Mouse (Mus musculus): ENCODE data around the gene Zfp865. TPM values are rescaled to one million over a fixed set of nuclear protein-coding genes. Genes with fewer than 3 reads are reported as not detected.
A peak's percentile ranks its signal among the peaks of the same experiment; 100 is the strongest.
"Not testable (repeated sequence)": the region's sequence is repeated elsewhere in the genome, so short reads cannot be mapped to it uniquely, and the experiment has no call there.

Gene Zfp865
- polyA plus RNA-seq, 1 experiment, result 18.3 TPM

- Histone ChIP-seq H3K4me1 (ENCODE audit: control insufficient read depth, insufficient read depth, low read length) (peaks cover 5% of the 10 kb centered on the region), H3K27ac (ENCODE audit: control insufficient read depth, insufficient read depth, low read depth, low read length) (no peak overlapping the region), H3K27me3 (ENCODE audit: control insufficient read depth, insufficient read depth, low read length) (no peaks in the 10 kb centered on the region), H3K36me3 (ENCODE audit: control insufficient read depth, insufficient read depth, low read length) (no peaks in the 10 kb centered on the region), H3K4me3 (ENCODE audit: control insufficient read depth, low read depth, low read length) (no peak overlapping the region)
- no peak for TF ChIP-seq POLR2A (IDR thresholded peaks at IDR 0.05; ENCODE audit: control insufficient read depth, low read depth, low read length)
- TF ChIP-seq CTCF (IDR thresholded peaks at IDR 0.05; ENCODE audit: control insufficient read depth, insufficient read depth, insufficient replicate concordance, low read depth, low read length), result no peak
These were observed 56.8 kb downstream of the Zfp865 start for GRCm38 (mm10) chr7:5076931-5077330.

GRCm38 (mm10) chr7:5079365-5080009, 59.3 kb downstream of the Zfp865 start:
- not testable (repeated sequence) for H3K27me3 ChIP-seq (ENCODE audit: control insufficient read depth, insufficient read depth, low read length); H3K36me3 ChIP-seq (ENCODE audit: control insufficient read depth, insufficient read depth, low read length); H3K4me1 ChIP-seq (ENCODE audit: control insufficient read depth, insufficient read depth, low read length)
- H3K27ac ChIP-seq (ENCODE audit: control insufficient read depth, insufficient read depth, low read depth, low read length), result peak overlapping the region; percentile 72
- H3K4me3 ChIP-seq (ENCODE audit: control insufficient read depth, low read depth, low read length), result peak overlapping the region; percentile 81

- Histone ChIP-seq H3K36me3 (ENCODE audit: control insufficient read depth, insufficient read depth, low read length) (no peaks in the 10 kb centered on the region), H3K27ac (ENCODE audit: control insufficient read depth, insufficient read depth, low read depth, low read length) (peak within 1 kb of the TSS; percentile 72), H3K4me3 (ENCODE audit: control insufficient read depth, low read depth, low read length) (peak within 1 kb of the TSS; percentile 81), H3K27me3 (ENCODE audit: control insufficient read depth, insufficient read depth, low read length) (no peaks in the 10 kb centered on the region), H3K4me1 (ENCODE audit: control insufficient read depth, insufficient read depth, low read length) (peaks cover 6% of the 10 kb centered on the region)
- peak; percentile 74 for TF ChIP-seq POLR2A (IDR thresholded peaks at IDR 0.05; ENCODE audit: control insufficient read depth, low read depth, low read length)
- TF ChIP-seq CTCF (IDR thresholded peaks at IDR 0.05; ENCODE audit: control insufficient read depth, insufficient read depth, insufficient replicate concordance, low read depth, low read length), result no peak
These were observed 60.0 kb downstream of the Zfp865 start, which contains the start of gene Epn1 for GRCm38 (mm10) chr7:5080010-5080751. Gene Epn1, plus strand, starts transcription at chr7:5080235.

GRCm38 (mm10) chr7:5080815-5081214, 60.6 kb downstream of the Zfp865 start:
- peaks cover 6% of the 10 kb centered on the region for H3K4me1 ChIP-seq (ENCODE audit: control insufficient read depth, insufficient read depth, low read length)
- no peak for TF ChIP-seq CTCF (IDR thresholded peaks at IDR 0.05; ENCODE audit: control insufficient read depth, insufficient read depth, insufficient replicate concordance, low read depth, low read length)
- TF ChIP-seq POLR2A (IDR thresholded peaks at IDR 0.05; ENCODE audit: control insufficient read depth, low read depth, low read length), result no peak
- peak overlapping the region; percentile 81 for H3K4me3 ChIP-seq (ENCODE audit: control insufficient read depth, low read depth, low read length)
- H3K27me3 ChIP-seq (ENCODE audit: control insufficient read depth, insufficient read depth, low read length), result no peaks in the 10 kb centered on the region
- H3K36me3 ChIP-seq (ENCODE audit: control insufficient read depth, insufficient read depth, low read length), result no peaks in the 10 kb centered on the region
- H3K27ac ChIP-seq (ENCODE audit: control insufficient read depth, insufficient read depth, low read depth, low read length), result peak overlapping the region; percentile 72

- Histone ChIP-seq H3K27me3 (ENCODE audit: control insufficient read depth, insufficient read depth, low read length) (no peaks in the 10 kb centered on the region), H3K4me3 (ENCODE audit: control insufficient read depth, low read depth, low read length) (no peak overlapping the region), H3K4me1 (ENCODE audit: control insufficient read depth, insufficient read depth, low read length) (peaks cover 6% of the 10 kb centered on the region), H3K27ac (ENCODE audit: control insufficient read depth, insufficient read depth, low read depth, low read length) (no peak overlapping the region), H3K36me3 (ENCODE audit: control insufficient read depth, insufficient read depth, low read length) (no peaks in the 10 kb centered on the region)
- TF ChIP-seq POLR2A (IDR thresholded peaks at IDR 0.05; ENCODE audit: control insufficient read depth, low read depth, low read length), result no peak
- no peak for TF ChIP-seq CTCF (IDR thresholded peaks at IDR 0.05; ENCODE audit: control insufficient read depth, insufficient read depth, insufficient replicate concordance, low read depth, low read length)
These were observed 61.1 kb downstream of the Zfp865 start for GRCm38 (mm10) chr7:5081241-5081640.

- H3K4me3 ChIP-seq (ENCODE audit: control insufficient read depth, low read depth, low read length), result no peak overlapping the region
- no peak for TF ChIP-seq POLR2A (IDR thresholded peaks at IDR 0.05; ENCODE audit: control insufficient read depth, low read depth, low read length)
- no peak for TF ChIP-seq CTCF (IDR thresholded peaks at IDR 0.05; ENCODE audit: control insufficient read depth, insufficient read depth, insufficient replicate concordance, low read depth, low read length)
- H3K4me1 ChIP-seq (ENCODE audit: control insufficient read depth, insufficient read depth, low read length), result peaks cover 6% of the 10 kb centered on the region
- no peaks in the 10 kb centered on the region for H3K36me3 ChIP-seq (ENCODE audit: control insufficient read depth, insufficient read depth, low read length)
- H3K27ac ChIP-seq (ENCODE audit: control insufficient read depth, insufficient read depth, low read depth, low read length), result peak overlapping the region; percentile 26; the same call in 1 of the 2 replicates
- H3K27me3 ChIP-seq (ENCODE audit: control insufficient read depth, insufficient read depth, low read length), result no peaks in the 10 kb centered on the region
These were observed 61.8 kb downstream of the Zfp865 start for GRCm38 (mm10) chr7:5081939-5082338.

GRCm38 (mm10) chr7:5083325-5084105, 63.3 kb downstream of the Zfp865 start:
- Histone ChIP-seq H3K27me3 (ENCODE audit: control insufficient read depth, insufficient read depth, low read length) (no peaks in the 10 kb centered on the region), H3K4me3 (ENCODE audit: control insufficient read depth, low read depth, low read length) (no peak overlapping the region), H3K27ac (ENCODE audit: control insufficient read depth, insufficient read depth, low read depth, low read length) (no peak overlapping the region), H3K36me3 (ENCODE audit: control insufficient read depth, insufficient read depth, low read length) (no peaks in the 10 kb centered on the region), H3K4me1 (ENCODE audit: control insufficient read depth, insufficient read depth, low read length) (peaks cover 6% of the 10 kb centered on the region)
- TF ChIP-seq POLR2A (IDR thresholded peaks at IDR 0.05; ENCODE audit: control insufficient read depth, low read depth, low read length) (no peak), CTCF (IDR thresholded peaks at IDR 0.05; ENCODE audit: control insufficient read depth, insufficient read depth, insufficient replicate concordance, low read depth, low read length) (no peak)
